Mouse (Mus musculus): ENCODE data around the gene Cript. TPM values are rescaled to one million over a fixed set of nuclear protein-coding genes. Genes with fewer than 3 reads are reported as not detected.

The Cript gene
- polyA plus RNA-seq (2012; rRNA removed), result 0.71 and 1.3 TPM in 2 replicates

DNA sequence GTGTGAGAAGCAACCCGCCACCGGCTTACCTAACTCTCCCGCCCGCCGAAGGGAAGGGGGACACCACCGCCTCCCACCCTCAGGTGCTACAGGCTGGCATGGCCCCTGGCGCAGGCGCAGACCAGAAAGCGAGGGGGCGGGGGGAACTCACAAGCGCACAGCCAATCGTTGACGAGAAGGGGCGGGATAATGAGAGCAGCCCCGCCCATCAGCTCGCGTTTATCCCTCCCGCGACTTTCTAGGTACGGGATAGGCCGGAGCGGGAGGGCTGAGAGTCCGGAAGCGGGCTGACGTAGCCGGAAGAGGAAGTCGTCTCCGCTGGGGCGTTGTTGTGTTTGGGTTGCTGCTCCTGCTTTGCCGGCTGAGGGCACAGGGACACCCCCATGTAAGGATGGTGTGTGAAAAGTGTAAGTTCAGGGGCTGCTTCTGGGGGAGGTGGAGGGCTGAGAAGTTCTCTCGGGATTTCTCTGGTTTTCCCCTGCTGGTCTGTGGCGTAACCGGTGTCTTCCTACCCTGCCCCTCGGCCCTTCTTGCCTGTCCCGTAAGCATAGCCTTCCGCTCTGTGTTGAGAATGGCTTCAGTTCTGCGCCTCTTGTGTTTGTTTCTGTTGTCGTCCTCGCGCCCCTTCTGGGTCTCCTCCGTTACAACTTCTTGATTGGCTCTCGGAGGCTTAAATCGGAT lies at the start of gene Cript, which contains the start of gene Pigf:
Cript (plus strand) TSS at position 282 of the 681 bp plus-strand sequence.
Pigf (minus strand) TSS at position 138 of the 681 bp plus-strand sequence.

Other genes with a start within 250 kb of the Cript start
- not detected in 2 replicates for gene Tmem247, start 108.2 kb upstream of the Cript start, polyA plus RNA-seq (2012; rRNA removed)
- not detected in 2 replicates for gene Atp6v1e2, start 77.7 kb upstream of the Cript start, polyA plus RNA-seq (2012; rRNA removed)
- 4.0 TPM in 2 replicates for gene Rhoq, start 62.5 kb upstream of the Cript start, polyA plus RNA-seq (2012; rRNA removed)
- gene Pigf, start 144 bp upstream of the Cript start, polyA plus RNA-seq (2012; rRNA removed), result 1.3 and 2.2 TPM in 2 replicates
- 2.6 and 3.2 TPM in 2 replicates for gene Socs5, start 82.1 kb downstream of the Cript start, polyA plus RNA-seq (2012; rRNA removed)
- 23.2 and 31.0 TPM in 2 replicates for gene Mcfd2, start 240.4 kb downstream of the Cript start, polyA plus RNA-seq (2012; rRNA removed)

Measured in stomach, adult 2 months (tissue).